Mouse (Mus musculus): ENCODE measurements around the gene Wnt9a.

DNA sequence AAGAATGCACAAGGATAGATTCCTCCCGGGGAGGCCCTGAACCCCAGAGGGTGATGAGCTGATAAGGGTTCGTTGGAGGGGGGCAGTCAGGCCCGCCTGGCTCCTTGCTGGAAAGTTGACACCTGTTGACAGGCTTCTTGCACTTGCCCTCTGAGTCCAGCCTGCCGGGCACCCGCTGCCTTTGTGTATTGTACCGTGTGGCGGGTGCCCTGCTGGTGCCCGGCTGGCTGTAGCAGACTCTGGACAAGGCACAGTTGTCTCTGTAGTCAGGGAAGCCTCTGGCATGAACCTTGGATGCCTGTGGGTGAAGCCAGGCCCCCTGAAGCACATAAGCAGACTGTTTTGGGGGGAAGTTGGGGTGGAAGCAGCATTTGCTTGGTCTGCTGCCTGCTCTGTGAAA, 5.8 kb downstream of the Wnt9a start:
- TF ChIP-seq CTCF (IDR thresholded peaks at IDR 0.05; ENCODE audit: low read depth, low read length), result no peak
- TF ChIP-seq POLR2A (IDR thresholded peaks at IDR 0.05; ENCODE audit: insufficient read depth, low read length), result no peak
- TF ChIP-seq EP300 (IDR thresholded peaks at IDR 0.05; ENCODE audit: insufficient read depth, low read depth, low read length), result no peak
